ENCODE assay signal across 8 mouse cellular contexts in the genomic region with DNA sequence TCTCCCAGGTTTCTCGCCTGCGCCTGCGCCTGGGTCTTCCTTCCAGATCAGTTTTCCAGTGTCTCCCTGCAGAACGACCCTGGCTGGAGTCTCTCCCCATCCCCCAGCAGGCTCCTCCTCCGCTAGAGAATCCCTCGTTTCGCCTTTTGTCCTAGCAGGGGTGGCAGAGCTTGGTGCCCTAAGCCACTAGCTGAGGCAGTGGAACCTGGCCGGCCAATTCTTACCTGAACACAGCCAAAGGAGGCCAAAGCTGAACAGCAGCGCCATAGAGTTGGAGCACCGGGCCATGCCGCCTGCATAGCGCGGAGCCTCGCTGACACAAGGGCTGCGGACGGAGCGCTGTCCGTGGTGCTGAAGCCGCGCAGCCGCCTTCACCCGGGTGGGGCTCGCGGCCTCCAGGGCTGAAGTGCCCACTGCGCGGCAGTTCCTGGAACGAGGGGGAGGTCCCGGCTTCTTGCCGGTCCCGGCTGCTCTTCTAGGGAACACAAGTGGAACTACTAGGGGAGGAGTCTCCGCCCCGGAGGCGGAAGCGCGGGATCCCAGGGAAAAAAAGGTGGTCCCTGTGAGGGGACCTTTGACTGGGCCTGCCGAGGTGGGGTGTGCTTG. TPM values are rescaled to one million over a fixed set of nuclear protein-coding genes. Genes with fewer than 3 reads are reported as not detected.
A peak's percentile ranks its signal among the peaks of the same experiment; 100 is the strongest.
DNase-seq lines count a peak whose midpoint lies in the region; ATAC-seq lines count a peak whose summit lies in the region.

Gene Chrnb2 (minus strand): TSS at position 514 of the 606 bp plus-strand sequence.

- H3K36me3 ChIP-seq in hindbrain, embryonic 13.5 days = peaks cover 34% of the 10 kb centered on the region

- H3K27me3 ChIP-seq in hindbrain, embryonic 13.5 days = 0 out of 2 replicates have a peak, but pooled peaks cover 8% of the 10 kb centered on the region

- H3K4me3 ChIP-seq in hindbrain, embryonic 13.5 days = peak within 1 kb of the TSS; percentile 76

- peak; percentile 67 for DNase-seq in WW6 (ENCODE audit: low read depth, low spot score)
- DNase-seq in cerebellum, postnatal 25 days = peak; percentile 79 to 81
- DNase-seq in gastrocnemius, adult 18-20 months (ENCODE audit: low spot score) = peak; percentile 45
- DNase-seq in layer of hippocampus, postnatal 36 days = peak; percentile 56 to 64
- DNase-seq in lung, postnatal 36 days = peak; percentile 76
- peak; percentile 85 for DNase-seq in retina, embryonic 14.5 days (ENCODE audit: low spot score)
- peak; percentile 93 for DNase-seq in thymus, postnatal 4 days

- peak; percentile 79 for ATAC-seq in hindbrain, embryonic 13.5 days (ENCODE audit: low FRiP score)

- H3K4me2 ChIP-seq in hindbrain, embryonic 13.5 days = peak within 1 kb of the TSS; percentile 75

- H3K4me1 ChIP-seq in hindbrain, embryonic 13.5 days (replicated peaks) = peaks cover 60% of the 10 kb centered on the region

- peak within 1 kb of the TSS; percentile 96 for H3K27ac ChIP-seq in hindbrain, embryonic 13.5 days

- no peaks in the 10 kb centered on the region for H3K9me3 ChIP-seq in hindbrain, embryonic 13.5 days

- H3K9ac ChIP-seq in hindbrain, embryonic 13.5 days = peak within 1 kb of the TSS; percentile 88

- WGBS in hindbrain, embryonic 13.5 days = 1% methylated on average over 35 of the region's 36 CpGs

RNA-seq across cellular contexts. Expression of gene Chrnb2, which starts in this region (rescaled TPM):
- under 1 TPM; 0.09 to 0.16 TPM for total RNA-seq in gastrocnemius, adult 18-20 months (2021)
- 28.1 and 30.7 TPM in 2 replicates for polyA plus RNA-seq in hindbrain, embryonic 13.5 days (2015; fragmentation: Nextera tagmentation; extraction: Ambion mirVana)
- 10 to 100 TPM; 29.6 to 30.2 TPM for total RNA-seq in layer of hippocampus, postnatal 36 days (2021)

Comparison
In these comparisons a context has a peak if more than half of its experiments do, and no peak if none do; other contexts are left out.
1. Peak in every context shown above with its lines: DNase-seq, ATAC-seq, H3K4me3 ChIP-seq and H3K27ac ChIP-seq.
2. RNA of gene Chrnb2 (total RNA-seq): 29.6 to 30.2 TPM in layer of hippocampus, postnatal 36 days; 0.09 to 0.16 TPM in gastrocnemius, adult 18-20 months; every median in the first group is over 10 times any median in the second.
3. Peak in DNase-seq in gastrocnemius, adult 18-20 months; RNA of the gene not detected or under 1 TPM.